Mouse (Mus musculus) midbrain, embryonic 13.5 days (tissue): ENCODE measurements around the gene Ano6. TPM values are rescaled to one million over a fixed set of nuclear protein-coding genes. Genes with fewer than 3 reads are reported as not detected.
A peak's percentile ranks its signal among the peaks of the same experiment; 100 is the strongest.

Experiments
- ATAC-seq: fragments of 200-750 bp; cut with Nextera tagmentation; 2 replicates; pipeline ENCODE4 v1.8.0; 2017; ENCODE audit warnings: mild to moderate bottlenecking, moderate TSS enrichment, moderate library complexity
- H3K27ac ChIP-seq: fragments of 300-500 bp; sonication (generic); 2 replicates; pipeline ENCODE4 v1.5.1; 2015; ENCODE audit warnings: inconsistent platforms, mild to moderate bottlenecking, moderate library complexity
- H3K27me3 ChIP-seq: fragments of 300-500 bp; sonication (generic); 2 replicates; pipeline ENCODE4 v1.6.1; 2015; ENCODE audit warnings: mild to moderate bottlenecking, inconsistent platforms
- H3K36me3 ChIP-seq: fragments of 300-500 bp; sonication (generic); 2 replicates; pipeline ENCODE4 v1.6.1; 2015; ENCODE audit warnings: mild to moderate bottlenecking, inconsistent platforms
- H3K4me1 ChIP-seq: fragments of 300-500 bp; sonication (generic); replicated peaks from 2 replicates; pipeline ENCODE4 v1.6.1; 2015; ENCODE audit warnings: inconsistent platforms
- H3K4me2 ChIP-seq: fragments of 300-500 bp; sonication (generic); replicated peaks from 2 replicates; pipeline ENCODE4 v1.6.1; 2015; ENCODE audit warnings: moderate library complexity, mild to moderate bottlenecking, inconsistent platforms
- H3K4me3 ChIP-seq: fragments of 300-500 bp; sonication (generic); replicated peaks from 2 replicates; pipeline ENCODE4 v1.5.1; 2015; ENCODE audit warnings: mild to moderate bottlenecking, inconsistent platforms
- H3K9ac ChIP-seq: fragments of 300-500 bp; sonication (generic); replicated peaks from 2 replicates; pipeline ENCODE4 v1.6.1; 2015; ENCODE audit warnings: mild to moderate bottlenecking, inconsistent platforms
- H3K9me3 ChIP-seq: fragments of 300-500 bp; sonication (generic); 2 replicates; pipeline ENCODE4 v1.6.1; 2016; ENCODE audit warnings: mild to moderate bottlenecking, inconsistent platforms
- WGBS: fragments of 180-500 bp; shearing (Covaris S2); methylation state at CpG from one replicate; pipeline ENCODE4 v1.1.7; 2015; 5-methylcytosine and 5-hydroxymethylcytosine counted together
- polyA plus RNA-seq: library from polyadenylated mRNA; unstranded; fragments of >200 nt; fragmentation: Nextera tagmentation; extraction: Ambion mirVana; gene quantifications from 2 replicates; pipeline ENCODE4 v1.2.1, GENCODE M21; 2015

Ano6 gene
- polyA plus RNA-seq, result 26.1 and 26.8 TPM in 2 replicates

GRCm38 (mm10) chr15:95790529-95791071, at the start of gene Ano6:
Gene Ano6, plus strand, starts transcription at chr15:95790843.
- H3K4me2 ChIP-seq, result peak within 1 kb of the TSS; percentile 80
- peak within 1 kb of the TSS; percentile 92 for H3K9ac ChIP-seq
- H3K4me3 ChIP-seq, result peak within 1 kb of the TSS; percentile 82
- peak; percentile 99 for ATAC-seq
- WGBS, result under 1% methylated on average over 51 of the region's 51 CpGs
- H3K27me3 ChIP-seq, result peaks cover 6% of the 10 kb centered on the region
- no peaks in the 10 kb centered on the region for H3K36me3 ChIP-seq
- peak within 1 kb of the TSS; percentile 76 for H3K27ac ChIP-seq
- peaks cover 5% of the 10 kb centered on the region; the same call in 1 of the 2 replicates for H3K9me3 ChIP-seq
- peaks cover 41% of the 10 kb centered on the region for H3K4me1 ChIP-seq

- H3K9me3 ChIP-seq, result no peaks in the 10 kb centered on the region
- peaks cover 6% of the 10 kb centered on the region; the same call in 1 of the 2 replicates for H3K4me1 ChIP-seq
- H3K36me3 ChIP-seq, result no peaks in the 10 kb centered on the region
- no peak for ATAC-seq
- H3K4me2 ChIP-seq, result no peak overlapping the region
- no peaks in the 10 kb centered on the region for H3K27me3 ChIP-seq
- 89% methylated on average over 6 of the region's 6 CpGs for WGBS
- H3K4me3 ChIP-seq, result no peak overlapping the region
- H3K9ac ChIP-seq, result no peak overlapping the region
- no peak overlapping the region for H3K27ac ChIP-seq
Measured at GRCm38 (mm10) chr15:95742955-95743354, 47.7 kb upstream of the Ano6 start.

GRCm38 (mm10) chr15:95743856-95744255, 46.8 kb upstream of the Ano6 start:
- no peaks in the 10 kb centered on the region for H3K36me3 ChIP-seq
- H3K9ac ChIP-seq, result no peak overlapping the region
- no peaks in the 10 kb centered on the region for H3K9me3 ChIP-seq
- no peak overlapping the region for H3K4me2 ChIP-seq
- no peak overlapping the region for H3K27ac ChIP-seq
- ATAC-seq, result no peak
- WGBS, result 84% methylated on average over 2 of the region's 2 CpGs
- H3K4me1 ChIP-seq, result peaks cover 6% of the 10 kb centered on the region; the same call in 1 of the 2 replicates
- no peak overlapping the region for H3K4me3 ChIP-seq
- no peaks in the 10 kb centered on the region for H3K27me3 ChIP-seq

- no peaks in the 10 kb centered on the region for H3K9me3 ChIP-seq
- H3K4me3 ChIP-seq, result no peak overlapping the region
- H3K9ac ChIP-seq, result no peak overlapping the region
- no peak overlapping the region for H3K4me2 ChIP-seq
- H3K27ac ChIP-seq, result no peak overlapping the region
- H3K4me1 ChIP-seq, result peaks cover 6% of the 10 kb centered on the region; the same call in 1 of the 2 replicates
- WGBS, result 68% methylated on average over 10 of the region's 11 CpGs
- no peaks in the 10 kb centered on the region for H3K36me3 ChIP-seq
- H3K27me3 ChIP-seq, result no peaks in the 10 kb centered on the region
- ATAC-seq, result no peak
Measured at GRCm38 (mm10) chr15:95745346-95746106, 45.1 kb upstream of the Ano6 start.

- H3K9ac ChIP-seq, result no peak overlapping the region
- WGBS, result 83% methylated on average over 5 of the region's 5 CpGs
- H3K4me3 ChIP-seq, result no peak overlapping the region
- H3K9me3 ChIP-seq, result no peaks in the 10 kb centered on the region
- H3K4me1 ChIP-seq, result peaks cover 6% of the 10 kb centered on the region; the same call in 1 of the 2 replicates
- H3K27ac ChIP-seq, result no peak overlapping the region
- H3K4me2 ChIP-seq, result no peak overlapping the region
- H3K27me3 ChIP-seq, result no peaks in the 10 kb centered on the region
- no peak for ATAC-seq
- no peaks in the 10 kb centered on the region for H3K36me3 ChIP-seq
Measured at GRCm38 (mm10) chr15:95746513-95746912, 44.1 kb upstream of the Ano6 start.

GRCm38 (mm10) chr15:95746955-95747931, 43.4 kb upstream of the Ano6 start:
- Histone ChIP-seq H3K9ac (no peak overlapping the region), H3K4me3 (no peak overlapping the region), H3K4me2 (no peak overlapping the region), H3K27ac (no peak overlapping the region), H3K9me3 (no peaks in the 10 kb centered on the region), H3K36me3 (no peaks in the 10 kb centered on the region), H3K27me3 (no peaks in the 10 kb centered on the region), H3K4me1 (peaks cover 6% of the 10 kb centered on the region; the same call in 1 of the 2 replicates)
- WGBS, result 82% methylated on average over 16 of the region's 16 CpGs
- ATAC-seq, result no peak

GRCm38 (mm10) chr15:95749216-95749615, 41.4 kb upstream of the Ano6 start:
- no peak overlapping the region for H3K4me2 ChIP-seq
- no peaks in the 10 kb centered on the region for H3K9me3 ChIP-seq
- no peak for ATAC-seq
- WGBS, result 93% methylated on average over 5 of the region's 5 CpGs
- no peak overlapping the region for H3K27ac ChIP-seq
- no peaks in the 10 kb centered on the region for H3K27me3 ChIP-seq
- peaks cover 6% of the 10 kb centered on the region; the same call in 1 of the 2 replicates for H3K4me1 ChIP-seq
- no peak overlapping the region for H3K4me3 ChIP-seq
- no peak overlapping the region for H3K9ac ChIP-seq
- no peaks in the 10 kb centered on the region for H3K36me3 ChIP-seq

- 92% methylated on average over 21 of the region's 21 CpGs for WGBS
- H3K4me1 ChIP-seq, result peaks cover 6% of the 10 kb centered on the region; the same call in 1 of the 2 replicates
- no peaks in the 10 kb centered on the region for H3K27me3 ChIP-seq
- no peak for ATAC-seq
- no peak overlapping the region for H3K27ac ChIP-seq
- H3K4me2 ChIP-seq, result no peak overlapping the region
- H3K9me3 ChIP-seq, result no peaks in the 10 kb centered on the region
- no peak overlapping the region for H3K4me3 ChIP-seq
- H3K9ac ChIP-seq, result no peak overlapping the region
- H3K36me3 ChIP-seq, result no peaks in the 10 kb centered on the region
Measured at GRCm38 (mm10) chr15:95750038-95750437, 40.6 kb upstream of the Ano6 start.

GRCm38 (mm10) chr15:95751832-95752676, 38.6 kb upstream of the Ano6 start:
- H3K27me3 ChIP-seq, result no peaks in the 10 kb centered on the region
- ATAC-seq, result no peak
- no peaks in the 10 kb centered on the region for H3K9me3 ChIP-seq
- no peak overlapping the region for H3K4me3 ChIP-seq
- no peak overlapping the region for H3K27ac ChIP-seq
- WGBS, result 92% methylated on average over 8 of the region's 8 CpGs
- no peak overlapping the region for H3K9ac ChIP-seq
- H3K36me3 ChIP-seq, result no peaks in the 10 kb centered on the region
- no peak overlapping the region for H3K4me2 ChIP-seq
- H3K4me1 ChIP-seq, result 0 out of 2 replicates have a peak, but pooled peaks cover under 1% of the 10 kb centered on the region

GRCm38 (mm10) chr15:95752677-95753019, 38.0 kb upstream of the Ano6 start:
- ATAC-seq, result no peak
- no peaks in the 10 kb centered on the region for H3K36me3 ChIP-seq
- no peak overlapping the region for H3K27ac ChIP-seq
- 94% methylated on average over 5 of the region's 5 CpGs for WGBS
- no peak overlapping the region for H3K4me2 ChIP-seq
- H3K27me3 ChIP-seq, result no peaks in the 10 kb centered on the region
- H3K9ac ChIP-seq, result no peak overlapping the region
- no peaks in the 10 kb centered on the region for H3K9me3 ChIP-seq
- no peaks in the 10 kb centered on the region for H3K4me1 ChIP-seq
- no peak overlapping the region for H3K4me3 ChIP-seq

GRCm38 (mm10) chr15:95753031-95753430, 37.6 kb upstream of the Ano6 start:
- H3K9me3 ChIP-seq, result no peaks in the 10 kb centered on the region
- WGBS, result 80% methylated on average over 4 of the region's 5 CpGs
- no peak overlapping the region for H3K4me3 ChIP-seq
- no peak overlapping the region for H3K27ac ChIP-seq
- no peak overlapping the region for H3K4me2 ChIP-seq
- H3K27me3 ChIP-seq, result no peaks in the 10 kb centered on the region
- no peak for ATAC-seq
- no peaks in the 10 kb centered on the region for H3K36me3 ChIP-seq
- no peaks in the 10 kb centered on the region for H3K4me1 ChIP-seq
- H3K9ac ChIP-seq, result no peak overlapping the region
